Mouse (Mus musculus) neural tube, embryonic 12.5 days (tissue): ENCODE measurements around the gene Ilf2. TPM values are rescaled to one million over a fixed set of nuclear protein-coding genes. Genes with fewer than 3 reads are reported as not detected.
A peak's percentile ranks its signal among the peaks of the same experiment; 100 is the strongest.

ENCODE experiments used
- ATAC-seq: fragments of 200-750 bp; cut with Nextera tagmentation; 2 replicates; pipeline ENCODE4 v1.8.0; 2017; ENCODE audit warnings: low read depth, mild to moderate bottlenecking, moderate TSS enrichment, moderate library complexity; ENCODE audit not compliant: low FRiP score
- H3K27ac ChIP-seq: fragments of 300-500 bp; sonication (generic); 2 replicates; pipeline ENCODE4 v1.5.1; 2016
- H3K27me3 ChIP-seq: fragments of 300-500 bp; sonication (generic); replicated peaks from 2 replicates; pipeline ENCODE4 v1.6.1; 2016; ENCODE audit warnings: mild to moderate bottlenecking
- H3K36me3 ChIP-seq: fragments of 300-500 bp; sonication (generic); 2 replicates; pipeline ENCODE4 v1.6.1; 2016; ENCODE audit warnings: mild to moderate bottlenecking
- H3K4me1 ChIP-seq: fragments of 300-500 bp; sonication (generic); 2 replicates; pipeline ENCODE4 v1.6.1; 2016
- H3K4me2 ChIP-seq: fragments of 300-500 bp; sonication (generic); replicated peaks from 2 replicates; pipeline ENCODE4 v1.6.1; 2016; ENCODE audit warnings: mild to moderate bottlenecking
- H3K4me3 ChIP-seq: fragments of 300-500 bp; sonication (generic); 2 replicates; pipeline ENCODE4 v1.5.1; 2016
- H3K9ac ChIP-seq: fragments of 300-500 bp; sonication (generic); 2 replicates; pipeline ENCODE4 v1.6.1; 2016; ENCODE audit warnings: mild to moderate bottlenecking
- H3K9me3 ChIP-seq: fragments of 300-500 bp; sonication (generic); 2 replicates; pipeline ENCODE4 v1.6.1; 2016; ENCODE audit warnings: mild to moderate bottlenecking
- WGBS: fragments of 180-500 bp; shearing (Covaris S2); methylation state at CpG from one replicate; pipeline ENCODE4 v1.1.7; 2016; 5-methylcytosine and 5-hydroxymethylcytosine counted together
- polyA plus RNA-seq: library from polyadenylated mRNA; unstranded; fragments of >200 nt; fragmentation: Nextera tagmentation; extraction: Ambion mirVana; gene quantifications from 2 replicates; pipeline ENCODE4 v1.2.1, GENCODE M21; 2016

Ilf2 gene
- 322 and 326 TPM in 2 replicates for polyA plus RNA-seq

GRCm38 (mm10) chr3:90475831-90476611 is at the start of gene Ilf2:
TSS of gene Ilf2 (plus strand) at chr3:90476126.
- WGBS, result under 1% methylated on average over 45 of the region's 45 CpGs
- H3K36me3 ChIP-seq, result peaks cover 33% of the 10 kb centered on the region
- H3K4me3 ChIP-seq, result peak within 1 kb of the TSS; percentile 76
- peak within 1 kb of the TSS; percentile 90 for H3K27ac ChIP-seq
- 0 out of 2 replicates have a peak, but pooled peaks cover 6% of the 10 kb centered on the region for H3K4me1 ChIP-seq
- no peaks in the 10 kb centered on the region for H3K9me3 ChIP-seq
- H3K9ac ChIP-seq, result peak within 1 kb of the TSS; percentile 85
- peak; percentile 99 for ATAC-seq
- no peaks in the 10 kb centered on the region for H3K27me3 ChIP-seq
- H3K4me2 ChIP-seq, result peak within 1 kb of the TSS; percentile 71

GRCm38 (mm10) chr3:90427574-90427973 is 48.4 kb upstream of the Ilf2 start:
- no peak overlapping the region for H3K4me3 ChIP-seq
- no peak for ATAC-seq
- peaks cover 17% of the 10 kb centered on the region for H3K36me3 ChIP-seq
- H3K4me2 ChIP-seq, result no peak overlapping the region
- no peak overlapping the region for H3K27ac ChIP-seq
- H3K9me3 ChIP-seq, result no peaks in the 10 kb centered on the region
- no peak overlapping the region for H3K9ac ChIP-seq
- WGBS, result 62% methylated on average over 1 of the region's 1 CpGs
- no peaks in the 10 kb centered on the region for H3K27me3 ChIP-seq
- peaks cover 19% of the 10 kb centered on the region for H3K4me1 ChIP-seq

GRCm38 (mm10) chr3:90428186-90428585 is 47.7 kb upstream of the Ilf2 start:
- Histone ChIP-seq H3K27me3 (no peaks in the 10 kb centered on the region), H3K9ac (no peak overlapping the region), H3K27ac (no peak overlapping the region), H3K36me3 (peaks cover 11% of the 10 kb centered on the region), H3K4me3 (no peak overlapping the region), H3K9me3 (no peaks in the 10 kb centered on the region), H3K4me2 (no peak overlapping the region), H3K4me1 (peaks cover 22% of the 10 kb centered on the region)
- no peak for ATAC-seq
- WGBS, result 90% methylated on average over 6 of the region's 6 CpGs

GRCm38 (mm10) chr3:90429576-90429975 is 46.4 kb upstream of the Ilf2 start:
- H3K27ac ChIP-seq, result no peak overlapping the region
- no peaks in the 10 kb centered on the region for H3K9me3 ChIP-seq
- peaks cover 26% of the 10 kb centered on the region for H3K4me1 ChIP-seq
- H3K27me3 ChIP-seq, result no peaks in the 10 kb centered on the region
- no peak overlapping the region for H3K9ac ChIP-seq
- H3K36me3 ChIP-seq, result peaks cover 5% of the 10 kb centered on the region; the same call in 1 of the 2 replicates
- ATAC-seq, result no peak
- no peak overlapping the region for H3K4me3 ChIP-seq
- no peak overlapping the region for H3K4me2 ChIP-seq
- WGBS, result 91% methylated on average over 3 of the region's 3 CpGs

- no peaks in the 10 kb centered on the region for H3K27me3 ChIP-seq
- H3K9me3 ChIP-seq, result no peaks in the 10 kb centered on the region
- ATAC-seq, result no peak
- WGBS, result 19% methylated on average over 2 of the region's 2 CpGs
- H3K36me3 ChIP-seq, result 0 out of 2 replicates have a peak, but pooled peaks cover 5% of the 10 kb centered on the region
- no peak overlapping the region; the same call in 1 of the 2 replicates for H3K27ac ChIP-seq
- peak overlapping the region; percentile 72 for H3K4me3 ChIP-seq
- H3K4me2 ChIP-seq, result peak overlapping the region; percentile 90
- H3K9ac ChIP-seq, result peak overlapping the region; percentile 86
- H3K4me1 ChIP-seq, result peaks cover 26% of the 10 kb centered on the region
These were observed 43.6 kb upstream of the Ilf2 start for GRCm38 (mm10) chr3:90432348-90432747.

GRCm38 (mm10) chr3:90432811-90433219 is 43.1 kb upstream of the Ilf2 start:
- peak overlapping the region; percentile 89 for H3K27ac ChIP-seq
- peaks cover 26% of the 10 kb centered on the region for H3K4me1 ChIP-seq
- 0 out of 2 replicates have a peak, but pooled peaks cover 5% of the 10 kb centered on the region for H3K36me3 ChIP-seq
- peak overlapping the region; percentile 72 for H3K4me3 ChIP-seq
- 0% methylated on average over 12 of the region's 12 CpGs for WGBS
- H3K4me2 ChIP-seq, result peak overlapping the region; percentile 90
- ATAC-seq, result peak; percentile 67
- H3K9me3 ChIP-seq, result no peaks in the 10 kb centered on the region
- peak overlapping the region; percentile 86 for H3K9ac ChIP-seq
- H3K27me3 ChIP-seq, result no peaks in the 10 kb centered on the region

GRCm38 (mm10) chr3:90433381-90434020 is 42.4 kb upstream of the Ilf2 start, which contains the start of gene Ints3:
TSS of gene Ints3 (minus strand) at chr3:90433622.
- Histone ChIP-seq H3K9me3 (no peaks in the 10 kb centered on the region), H3K36me3 (0 out of 2 replicates have a peak, but pooled peaks cover 2% of the 10 kb centered on the region), H3K4me3 (peak within 1 kb of the TSS; percentile 72), H3K4me2 (peak within 1 kb of the TSS; percentile 90), H3K27ac (peak within 1 kb of the TSS; percentile 89), H3K4me1 (peaks cover 26% of the 10 kb centered on the region), H3K9ac (peak within 1 kb of the TSS; percentile 86), H3K27me3 (no peaks in the 10 kb centered on the region)
- ATAC-seq, result peak; percentile 99
- 1% methylated on average over 52 of the region's 52 CpGs for WGBS

- Histone ChIP-seq H3K4me2 (peak overlapping the region; percentile 90), H3K4me3 (peak overlapping the region; percentile 72), H3K27ac (no peak overlapping the region), H3K27me3 (no peaks in the 10 kb centered on the region), H3K9ac (no peak overlapping the region), H3K36me3 (0 out of 2 replicates have a peak, but pooled peaks cover 2% of the 10 kb centered on the region), H3K4me1 (peaks cover 26% of the 10 kb centered on the region), H3K9me3 (no peaks in the 10 kb centered on the region)
- 63% methylated on average over 11 of the region's 11 CpGs for WGBS
- no peak for ATAC-seq
These were observed 41.7 kb upstream of the Ilf2 start for GRCm38 (mm10) chr3:90434073-90434730.

GRCm38 (mm10) chr3:90437131-90437530 is 38.8 kb upstream of the Ilf2 start:
- no peak for ATAC-seq
- 81% methylated on average over 4 of the region's 4 CpGs for WGBS
- Histone ChIP-seq H3K4me2 (no peak overlapping the region), H3K4me3 (no peak overlapping the region), H3K27me3 (no peaks in the 10 kb centered on the region), H3K9ac (no peak overlapping the region), H3K9me3 (no peaks in the 10 kb centered on the region), H3K27ac (no peak overlapping the region), H3K36me3 (no peaks in the 10 kb centered on the region), H3K4me1 (peaks cover 11% of the 10 kb centered on the region)

- no peaks in the 10 kb centered on the region for H3K36me3 ChIP-seq
- H3K27me3 ChIP-seq, result no peaks in the 10 kb centered on the region
- H3K4me3 ChIP-seq, result no peak overlapping the region
- no peak overlapping the region for H3K27ac ChIP-seq
- no peak overlapping the region for H3K9ac ChIP-seq
- H3K4me2 ChIP-seq, result no peak overlapping the region
- no peak for ATAC-seq
- WGBS, result 90% methylated on average over 2 of the region's 2 CpGs
- H3K9me3 ChIP-seq, result no peaks in the 10 kb centered on the region
- no peaks in the 10 kb centered on the region for H3K4me1 ChIP-seq
These were observed 35.2 kb upstream of the Ilf2 start for GRCm38 (mm10) chr3:90440756-90441155.

GRCm38 (mm10) chr3:90443977-90444376 is 31.9 kb upstream of the Ilf2 start:
- peaks cover 12% of the 10 kb centered on the region for H3K4me1 ChIP-seq
- H3K4me2 ChIP-seq, result no peak overlapping the region
- no peak overlapping the region for H3K4me3 ChIP-seq
- WGBS, result 88% methylated on average over 3 of the region's 3 CpGs
- H3K27me3 ChIP-seq, result no peaks in the 10 kb centered on the region
- H3K9me3 ChIP-seq, result no peaks in the 10 kb centered on the region
- no peaks in the 10 kb centered on the region for H3K36me3 ChIP-seq
- no peak overlapping the region for H3K27ac ChIP-seq
- no peak for ATAC-seq
- no peak overlapping the region for H3K9ac ChIP-seq
